Comparison of ENCODE assay signal across 12 mouse cellular contexts in the genomic region with DNA sequence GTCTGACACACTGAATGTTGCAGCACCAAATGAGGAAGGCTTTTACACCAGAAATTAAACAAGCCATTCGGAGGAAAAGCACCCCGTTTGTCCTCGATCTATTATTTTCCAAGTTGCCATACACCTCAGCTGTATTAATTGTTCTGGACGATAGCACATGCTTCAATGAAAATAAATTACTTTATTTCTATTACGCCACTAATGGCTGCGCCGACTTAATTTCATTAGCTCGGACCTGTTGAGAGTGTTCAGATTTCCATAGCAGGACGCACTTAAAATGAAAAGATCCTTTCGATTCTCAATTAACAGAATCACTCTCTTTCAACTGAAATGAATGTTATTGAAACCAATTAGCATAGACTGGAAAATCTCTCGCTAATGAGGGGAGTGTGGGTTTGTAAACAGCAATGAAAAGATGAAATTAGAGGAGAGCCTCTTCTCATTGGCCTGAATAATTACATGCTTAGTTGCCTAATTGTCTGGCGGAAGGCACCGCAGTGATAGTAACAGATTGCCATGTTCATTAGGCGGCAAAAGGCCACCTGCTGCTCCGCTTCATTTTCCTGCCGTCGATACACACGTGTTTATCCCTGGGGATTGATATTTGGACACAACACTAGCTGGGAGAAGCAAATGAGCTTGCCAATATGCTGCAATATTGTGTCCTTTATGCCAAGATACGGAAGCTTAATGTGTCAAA.
DNase-seq lines count a peak whose midpoint lies in the region; ATAC-seq lines count a peak whose summit lies in the region.
"Had no signal": no experiment of that assay in that cellular context is flagged by ENCODE, and none has a peak within 500 bp of the region (broad histone marks: within the 10 kb centered on the region; RNA-seq: fewer than 3 reads in every experiment).

No protein-coding gene starts in this region.

- H3K36me3 ChIP-seq in hindbrain, embryonic 14.5 days (replicated peaks; ENCODE audit: control insufficient read depth, insufficient read depth): no peaks in the 10 kb centered on the region
- no peaks in the 10 kb centered on the region for H3K36me3 ChIP-seq in midbrain, embryonic 16.5 days (ENCODE audit: control insufficient read depth, insufficient read depth, low read length)

- H3K4me3 ChIP-seq in hindbrain, embryonic 14.5 days (replicated peaks; ENCODE audit: low read length): peak overlapping the region; percentile 1
- H3K4me3 ChIP-seq in midbrain, embryonic 16.5 days (ENCODE audit: low read depth, low read length): peak overlapping the region; percentile 6; the same call in 1 of the 2 replicates
- H3K4me3 ChIP-seq: myocyte had no signal

- peak overlapping the region; percentile 16; the same call in 1 of the 2 replicates for H3K9ac ChIP-seq in hindbrain, embryonic 14.5 days
- no peak overlapping the region for H3K9ac ChIP-seq in midbrain, embryonic 16.5 days (ENCODE audit: low read depth, low read length)
- H3K9ac ChIP-seq: liver, embryonic 14.5 days had no signal

- WGBS in hindbrain, embryonic 14.5 days: 25% methylated on average over 19 of the region's 19 CpGs
- WGBS in midbrain, embryonic 16.5 days: 30% methylated on average over 19 of the region's 19 CpGs

- H3K9me3 ChIP-seq in hindbrain, embryonic 14.5 days (ENCODE audit: control insufficient read depth, low read length): no peaks in the 10 kb centered on the region
- no peaks in the 10 kb centered on the region for H3K9me3 ChIP-seq in midbrain, embryonic 16.5 days (replicated peaks; ENCODE audit: control insufficient read depth, low read length, poor library complexity, severe bottlenecking)

- H3K27me3 ChIP-seq in hindbrain, embryonic 14.5 days (ENCODE audit: control insufficient read depth, insufficient read depth, low read length): peaks cover 19% of the 10 kb centered on the region
- no peaks in the 10 kb centered on the region for H3K27me3 ChIP-seq in midbrain, embryonic 16.5 days (ENCODE audit: control insufficient read depth, insufficient read depth, low read depth, low read length)

- H3K27ac ChIP-seq in hindbrain, embryonic 14.5 days: peak overlapping the region; percentile 5; the same call in 1 of the 2 replicates
- H3K27ac ChIP-seq in midbrain, embryonic 16.5 days (ENCODE audit: low read length): no peak overlapping the region
- H3K27ac ChIP-seq: liver, embryonic 14.5 days had no signal

- DNase-seq in embryo, embryonic 10 days (ENCODE audit: low spot score): peak; percentile 12
- DNase-seq in embryo, embryonic 9.5 days (ENCODE audit: extremely low spot score): no peak
- peak; percentile 20 to 32 for DNase-seq in cerebellum, postnatal 36 days
- DNase-seq in hindbrain, embryonic 14.5 days (ENCODE audit: low spot score): peak; percentile 75
- DNase-seq in adrenal gland, postnatal 4 days (ENCODE audit: low spot score in 2 of 2): no peak
- DNase-seq: heart, adult 18-20 months; kidney, adult 18-20 months had no signal

- H3K4me1 ChIP-seq in hindbrain, embryonic 14.5 days (replicated peaks; ENCODE audit: control insufficient read depth, insufficient read depth, low read length): peaks cover 6% of the 10 kb centered on the region; the same call in 1 of the 2 replicates
- no peaks in the 10 kb centered on the region for H3K4me1 ChIP-seq in midbrain, embryonic 16.5 days (ENCODE audit: control insufficient read depth, insufficient read depth, low read length)

- H3K4me2 ChIP-seq in hindbrain, embryonic 14.5 days (replicated peaks): peak overlapping the region; percentile 49
- peak overlapping the region; percentile 44 for H3K4me2 ChIP-seq in midbrain, embryonic 16.5 days (ENCODE audit: low read length)

- peak; percentile 87 for ATAC-seq in hindbrain, embryonic 14.5 days (ENCODE audit: low FRiP score)
- peak; percentile 83 for ATAC-seq in midbrain, embryonic 16.5 days
- no peak for ATAC-seq in erythroblast, adult 5-6 weeks (replicated peaks; ENCODE audit: low FRiP score, poor library complexity, severe bottlenecking)
- ATAC-seq in granulocyte monocyte progenitor cell, adult 5-6 weeks (replicated peaks; ENCODE audit: poor library complexity, severe bottlenecking): no peak

Comparison
In these comparisons a context has a peak if more than half of its experiments do, and no peak if none do; other contexts are left out.
1. DNase-seq: peak in embryo, embryonic 10 days (single experiment), cerebellum, postnatal 36 days (2 of 2) and hindbrain, embryonic 14.5 days (single experiment); none in embryo, embryonic 9.5 days (single experiment) and adrenal gland, postnatal 4 days (0 of 2).
2. ATAC-seq: peak in hindbrain, embryonic 14.5 days (single experiment) and midbrain, embryonic 16.5 days (single experiment); none in erythroblast, adult 5-6 weeks (single experiment) and granulocyte monocyte progenitor cell, adult 5-6 weeks (single experiment).